Mouse (Mus musculus) megakaryocyte, embryonic 14.5 days (primary cell): ENCODE measurements around the gene Gprc5a.

Experiments
- FLI1 ChIP-seq: IDR thresholded peaks from 2 replicates; pipeline ENCODE4 v1.6.1; 2012; ENCODE audit warnings: low read length, inconsistent platforms, mixed read lengths
- GATA1 ChIP-seq: IDR thresholded peaks from 3 replicates; pipeline ENCODE4 v1.6.1; 2012; ENCODE audit warnings: mixed read lengths, low read length, inconsistent platforms, borderline replicate concordance

DNA sequence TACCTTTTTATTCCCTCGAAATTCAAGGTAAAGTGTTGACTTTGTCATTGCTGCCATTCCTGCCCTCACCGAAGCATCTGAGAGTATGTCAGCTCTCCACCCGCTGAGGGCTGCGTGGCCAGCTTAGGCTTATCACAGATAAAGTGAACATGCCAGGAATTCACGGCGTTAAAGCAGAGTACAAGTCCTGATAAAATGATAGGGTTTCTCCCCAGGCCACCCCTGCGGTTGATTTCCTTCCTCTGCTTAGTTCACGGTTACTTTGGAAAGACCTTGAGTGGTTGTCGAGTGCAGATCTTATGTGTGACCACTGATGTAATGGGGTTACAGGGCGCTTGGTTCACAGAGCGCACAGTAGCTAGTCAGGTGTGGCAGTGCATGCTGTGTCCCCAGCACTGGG lies 48.2 kb upstream of the Gprc5a start:
- no peak for TF ChIP-seq GATA1
- no peak for TF ChIP-seq FLI1
